Mouse (Mus musculus) hindbrain, embryonic 14.5 days (tissue): ENCODE measurements at regions not wholly inside any gene's neighbourhood (a gene's known extent, or its start where the extent isn't known, plus 50 kb on each side); places are given as distances from the start of the nearest gene placed in this dataset.

Experiments used
- ATAC-seq: fragments of 200-750 bp; cut with Nextera tagmentation; 2 replicates; pipeline ENCODE4 v1.8.0; 2017; ENCODE audit warnings: moderate number of reproducible peaks, mild to moderate bottlenecking, moderate TSS enrichment, moderate library complexity; ENCODE audit not compliant: low FRiP score
- DNase-seq: peaks from one replicate; pipeline ENCODE4 v3.0.0-alpha.2; 2015; ENCODE audit warnings: low spot score
- H3K27ac ChIP-seq: fragments of 300-500 bp; sonication (generic); 2 replicates; pipeline ENCODE4 v1.5.1; 2014; ENCODE audit warnings: mild to moderate bottlenecking, moderate library complexity
- H3K27me3 ChIP-seq: fragments of 300-500 bp; sonication (generic); 2 replicates; pipeline ENCODE4 v1.6.1; 2014; ENCODE audit warnings: mild to moderate bottlenecking, low read length, mixed read lengths; ENCODE audit not compliant: control insufficient read depth, insufficient read depth
- H3K36me3 ChIP-seq: fragments of 300-500 bp; sonication (generic); replicated peaks from 2 replicates; pipeline ENCODE4 v1.6.1; 2014; ENCODE audit not compliant: control insufficient read depth, insufficient read depth
- H3K4me1 ChIP-seq: fragments of 300-500 bp; sonication (generic); replicated peaks from 2 replicates; pipeline ENCODE4 v1.6.1; 2014; ENCODE audit warnings: antibody characterized with exemption, low read length, mixed read lengths; ENCODE audit not compliant: control insufficient read depth, insufficient read depth
- H3K4me2 ChIP-seq: fragments of 300-500 bp; sonication (generic); replicated peaks from 2 replicates; pipeline ENCODE4 v1.6.1; 2014; ENCODE audit warnings: mild to moderate bottlenecking, moderate library complexity
- H3K4me3 ChIP-seq: fragments of 300-500 bp; sonication (generic); replicated peaks from 2 replicates; pipeline ENCODE4 v1.5.1; 2014; ENCODE audit warnings: mild to moderate bottlenecking, low read length
- H3K9ac ChIP-seq: fragments of 300-500 bp; sonication (generic); 2 replicates; pipeline ENCODE4 v1.6.1; 2014
- H3K9me3 ChIP-seq: fragments of 300-500 bp; sonication (generic); 2 replicates; pipeline ENCODE4 v1.6.1; 2016; ENCODE audit warnings: low read length; ENCODE audit not compliant: control insufficient read depth
- WGBS: fragments of 180-500 bp; shearing (Covaris S2); extraction: QIAGEN DNeasy Blood & Tissue Kit; methylation state at CpG from one replicate; pipeline ENCODE4 v1.1.7; 2014; 5-methylcytosine and 5-hydroxymethylcytosine counted together

DNA sequence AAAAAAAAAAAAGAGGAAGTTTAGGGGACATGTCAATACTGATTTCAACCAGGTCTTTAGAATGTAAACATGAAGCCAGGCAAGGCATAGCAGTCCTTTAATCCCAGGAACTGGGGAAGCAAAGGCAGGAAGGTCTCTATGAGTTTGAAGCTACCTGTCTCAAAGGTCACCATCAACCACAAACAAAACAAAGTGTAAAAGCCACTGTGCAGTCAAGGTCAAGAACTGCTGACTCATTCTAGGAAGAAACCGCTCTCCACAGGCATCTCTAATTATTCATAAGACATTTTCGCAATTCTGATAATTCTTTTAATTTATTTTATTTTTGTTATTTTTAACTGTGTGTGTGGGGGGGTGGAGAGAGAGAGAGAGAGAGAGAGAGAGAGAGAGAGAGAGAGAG lies 364.0 kb downstream of the Cntnap4 start:
- 96% methylated on average over 2 of the region's 2 CpGs for WGBS
- no peak overlapping the region for H3K4me2 ChIP-seq
- H3K27ac ChIP-seq = no peak overlapping the region
- no peak for ATAC-seq
- no peak for DNase-seq
- H3K4me3 ChIP-seq = no peak overlapping the region
- H3K4me1 ChIP-seq = no peaks in the 10 kb centered on the region
- no peaks in the 10 kb centered on the region for H3K27me3 ChIP-seq
- no peaks in the 10 kb centered on the region for H3K36me3 ChIP-seq
- H3K9ac ChIP-seq = no peak overlapping the region
- no peaks in the 10 kb centered on the region for H3K9me3 ChIP-seq

DNA sequence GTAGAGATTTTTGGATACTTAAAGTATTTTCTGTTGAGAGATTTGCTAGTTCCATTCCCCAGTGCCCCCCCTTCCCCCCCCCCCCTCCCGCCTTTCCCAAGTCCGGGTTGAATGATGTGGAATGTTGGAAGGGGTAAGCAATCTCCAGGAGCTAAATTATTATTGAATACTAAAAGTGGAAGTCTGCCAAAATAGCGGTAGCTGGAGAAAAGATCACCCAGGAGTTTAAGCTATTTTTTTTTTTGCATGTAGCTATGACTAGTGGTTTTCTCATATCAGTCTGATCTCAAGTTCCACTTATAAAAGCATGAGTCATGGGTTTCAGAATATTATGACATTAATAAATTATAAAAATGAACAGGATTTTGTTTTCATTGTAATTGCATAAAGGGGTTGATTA lies 365.6 kb downstream of the Cntnap4 start:
- Histone ChIP-seq H3K27me3 (no peaks in the 10 kb centered on the region), H3K4me1 (no peaks in the 10 kb centered on the region), H3K4me3 (no peak overlapping the region), H3K36me3 (no peaks in the 10 kb centered on the region), H3K4me2 (no peak overlapping the region), H3K9ac (no peak overlapping the region), H3K9me3 (no peaks in the 10 kb centered on the region), H3K27ac (no peak overlapping the region)
- no peak for DNase-seq
- WGBS = 59% methylated on average over 2 of the region's 3 CpGs
- no peak for ATAC-seq

DNA sequence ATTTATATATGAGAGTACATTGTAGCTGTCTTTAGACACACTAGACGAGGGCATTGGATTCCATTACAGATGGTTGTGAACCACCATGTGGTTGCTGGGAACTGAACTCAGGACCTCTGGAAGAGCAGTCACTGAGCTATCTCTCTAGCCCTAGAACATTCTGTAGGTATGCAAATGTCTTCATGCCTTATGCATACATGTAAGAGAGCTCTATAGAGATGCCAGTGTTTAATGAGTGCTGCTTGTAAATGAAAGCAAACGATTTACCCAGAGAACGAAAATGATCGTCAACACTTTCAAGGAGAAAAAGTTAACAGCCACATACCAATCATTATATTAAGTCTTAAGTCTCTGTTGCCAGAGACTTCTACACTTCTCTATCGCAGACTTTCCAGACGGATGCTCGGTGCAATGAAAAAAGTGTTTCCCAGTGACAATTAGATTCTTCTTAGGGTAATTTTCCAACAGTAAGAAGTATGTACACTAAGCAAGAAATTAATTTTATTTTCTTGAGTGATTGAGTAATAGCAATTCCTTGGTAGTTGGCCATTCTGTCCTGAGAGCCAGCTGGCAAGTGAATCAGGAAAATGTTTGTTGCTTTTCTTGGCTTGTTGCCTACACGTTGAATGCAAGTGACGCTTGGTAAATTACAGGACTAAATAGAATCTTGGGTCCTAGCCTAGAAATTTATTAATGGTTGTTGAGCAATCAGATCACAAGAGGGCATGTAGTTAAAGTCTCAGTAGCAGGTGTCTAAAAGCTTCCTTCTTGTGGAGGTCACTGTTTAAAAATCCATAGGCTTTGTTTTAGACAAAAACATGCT lies 366.3 kb downstream of the Cntnap4 start:
- H3K27me3 ChIP-seq = no peaks in the 10 kb centered on the region
- no peak overlapping the region for H3K9ac ChIP-seq
- no peaks in the 10 kb centered on the region for H3K36me3 ChIP-seq
- H3K27ac ChIP-seq = no peak overlapping the region
- H3K4me3 ChIP-seq = no peak overlapping the region
- ATAC-seq = no peak
- H3K4me2 ChIP-seq = no peak overlapping the region
- H3K9me3 ChIP-seq = no peaks in the 10 kb centered on the region
- H3K4me1 ChIP-seq = no peaks in the 10 kb centered on the region
- 70% methylated on average over 9 of the region's 9 CpGs for WGBS
- peak; percentile 72 for DNase-seq

DNA sequence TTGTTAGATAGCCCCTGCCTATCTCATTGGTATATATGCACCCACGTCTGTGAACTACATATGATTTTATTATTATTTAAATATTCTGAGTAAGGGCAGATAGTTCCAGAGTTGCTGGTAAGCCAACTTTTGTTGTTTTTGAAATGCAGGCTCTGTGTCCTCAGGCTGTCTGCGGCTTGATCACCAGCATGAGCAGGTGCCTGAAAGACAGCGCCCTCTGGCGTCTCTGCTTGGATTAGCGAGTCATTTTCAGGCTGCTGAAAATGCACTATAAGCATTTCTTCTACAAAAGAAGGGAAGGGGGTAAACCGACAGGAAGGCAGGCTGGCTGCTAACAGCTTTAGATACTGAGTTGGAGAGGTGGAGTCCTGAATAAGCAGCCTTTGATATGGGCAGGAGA lies 402.6 kb downstream of the Cntnap4 start:
- Histone ChIP-seq H3K9ac (no peak overlapping the region), H3K4me3 (no peak overlapping the region), H3K4me1 (no peaks in the 10 kb centered on the region), H3K27me3 (no peaks in the 10 kb centered on the region), H3K9me3 (no peaks in the 10 kb centered on the region), H3K36me3 (no peaks in the 10 kb centered on the region), H3K4me2 (no peak overlapping the region), H3K27ac (no peak overlapping the region)
- ATAC-seq = no peak
- WGBS = 6% methylated on average over 6 of the region's 6 CpGs
- DNase-seq = peak; percentile 86

DNA sequence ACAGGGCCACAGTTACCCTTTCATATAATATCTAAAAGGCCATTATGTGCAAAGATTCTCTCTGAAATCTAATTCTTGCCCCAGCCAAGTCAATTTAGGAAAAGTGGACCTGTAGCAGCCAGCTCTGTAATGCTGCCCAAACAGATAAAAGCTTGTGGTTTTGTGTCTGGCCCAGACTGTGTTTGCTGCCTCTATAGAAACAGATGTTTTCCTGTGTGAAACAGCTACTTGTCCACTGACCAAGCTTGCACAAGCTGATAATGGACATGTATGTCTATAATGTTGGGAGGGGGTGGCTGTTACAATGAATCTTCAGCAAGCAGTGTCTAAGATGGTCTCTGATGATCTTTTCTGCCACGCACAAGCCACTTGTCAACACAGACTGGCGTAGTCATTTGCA lies 405.9 kb downstream of the Cntnap4 start:
- Histone ChIP-seq H3K36me3 (no peaks in the 10 kb centered on the region), H3K4me3 (no peak overlapping the region), H3K9me3 (no peaks in the 10 kb centered on the region), H3K4me1 (no peaks in the 10 kb centered on the region), H3K27ac (no peak overlapping the region), H3K27me3 (no peaks in the 10 kb centered on the region), H3K9ac (no peak overlapping the region), H3K4me2 (no peak overlapping the region)
- no peak for DNase-seq
- no peak for ATAC-seq
- WGBS = 72% methylated on average over 2 of the region's 2 CpGs

DNA sequence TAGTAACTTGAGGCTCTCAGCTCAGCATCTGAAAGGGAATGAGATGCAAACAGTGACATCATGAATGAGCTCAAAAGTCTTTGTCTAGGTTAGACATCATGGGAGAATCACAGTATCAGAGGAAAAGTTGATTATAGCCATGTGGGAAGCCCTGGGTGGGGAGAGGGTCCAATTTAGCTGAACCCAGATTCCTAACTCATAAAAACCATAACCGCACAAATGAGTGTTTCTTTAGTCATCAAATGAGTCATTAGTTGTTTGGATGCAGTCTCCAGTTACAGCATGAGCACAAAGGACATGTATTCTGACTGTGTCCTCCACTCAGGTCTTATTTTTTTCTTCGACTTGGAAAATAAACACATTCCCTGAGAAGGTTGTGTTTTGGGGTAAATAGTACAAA lies 406.5 kb downstream of the Cntnap4 start:
- H3K9ac ChIP-seq = no peak overlapping the region
- no peak overlapping the region for H3K4me2 ChIP-seq
- no peaks in the 10 kb centered on the region for H3K36me3 ChIP-seq
- no peak overlapping the region for H3K27ac ChIP-seq
- DNase-seq (no peak), ATAC-seq (no peak)
- no peaks in the 10 kb centered on the region for H3K9me3 ChIP-seq
- WGBS = 96% methylated on average over 2 of the region's 2 CpGs
- H3K4me1 ChIP-seq = no peaks in the 10 kb centered on the region
- no peak overlapping the region for H3K4me3 ChIP-seq
- H3K27me3 ChIP-seq = no peaks in the 10 kb centered on the region

DNA sequence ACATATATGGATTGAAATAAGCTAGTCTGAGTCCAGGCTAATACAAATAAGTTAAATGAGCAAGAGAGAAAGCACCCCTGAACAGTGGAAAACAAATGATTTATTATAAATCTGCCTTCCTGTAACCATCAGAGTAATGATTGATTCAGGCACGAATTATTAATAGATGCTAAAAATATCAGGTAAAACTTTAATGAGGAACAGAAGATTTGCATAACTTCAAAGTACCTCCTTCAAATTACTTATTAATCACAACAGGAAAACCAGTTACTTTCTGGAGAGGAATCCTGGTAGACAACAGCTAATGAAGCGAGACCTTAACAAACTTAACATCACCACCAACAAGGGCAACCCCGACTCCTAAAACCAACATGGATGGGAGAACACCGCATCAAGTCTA lies 423.9 kb downstream of the Cntnap4 start:
- no peak for ATAC-seq
- no peak overlapping the region for H3K4me2 ChIP-seq
- no peak overlapping the region for H3K9ac ChIP-seq
- no peak overlapping the region for H3K27ac ChIP-seq
- H3K36me3 ChIP-seq = no peaks in the 10 kb centered on the region
- 0 out of 2 replicates have a peak, but pooled peaks cover under 1% of the 10 kb centered on the region for H3K9me3 ChIP-seq
- no peaks in the 10 kb centered on the region for H3K4me1 ChIP-seq
- no peak for DNase-seq
- H3K27me3 ChIP-seq = no peaks in the 10 kb centered on the region
- 87% methylated on average over 4 of the region's 4 CpGs for WGBS
- H3K4me3 ChIP-seq = no peak overlapping the region

DNA sequence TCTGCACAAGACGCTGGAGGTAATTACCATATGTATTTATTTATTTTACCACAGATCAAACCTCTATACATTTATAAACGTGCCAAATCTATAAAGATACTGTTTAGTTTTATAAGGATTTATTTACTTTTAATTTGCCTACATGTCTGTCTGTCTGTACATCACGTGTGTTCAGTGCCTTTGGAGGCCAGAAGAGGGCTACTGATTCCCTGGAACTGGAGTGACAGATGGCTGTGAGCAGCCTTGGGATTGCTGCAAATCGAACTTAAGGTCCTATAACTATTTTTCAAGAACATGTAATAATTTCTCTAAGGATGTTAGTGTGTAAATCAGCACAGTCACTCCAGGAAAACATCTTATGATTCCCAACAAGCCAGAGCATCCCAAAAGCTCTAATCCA lies 437.5 kb downstream of the Cntnap4 start:
- H3K4me3 ChIP-seq = no peak overlapping the region
- no peak overlapping the region for H3K4me2 ChIP-seq
- no peaks in the 10 kb centered on the region for H3K36me3 ChIP-seq
- DNase-seq (no peak), ATAC-seq (no peak)
- 71% methylated on average over 4 of the region's 4 CpGs for WGBS
- no peak overlapping the region for H3K27ac ChIP-seq
- H3K27me3 ChIP-seq = no peaks in the 10 kb centered on the region
- H3K9ac ChIP-seq = no peak overlapping the region
- no peaks in the 10 kb centered on the region for H3K9me3 ChIP-seq
- no peaks in the 10 kb centered on the region for H3K4me1 ChIP-seq

DNA sequence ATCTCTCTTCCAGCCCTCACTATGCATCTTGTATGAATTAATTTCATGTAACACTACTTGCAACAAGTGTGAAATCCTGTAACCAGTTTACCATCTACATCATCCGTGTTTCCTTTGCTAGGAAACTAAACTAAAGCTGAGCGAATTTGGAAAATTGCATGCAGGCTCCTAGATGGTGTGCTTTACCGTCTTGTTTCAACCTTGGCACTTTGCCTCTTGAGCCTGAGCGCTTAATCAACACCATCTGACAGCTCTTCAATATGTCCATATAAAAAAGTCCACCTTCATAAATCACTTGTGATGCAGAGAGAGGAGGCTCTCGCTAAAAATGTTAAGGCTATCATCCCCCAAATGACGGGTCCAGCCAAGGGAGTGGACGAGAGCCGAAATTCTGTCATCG lies 459.0 kb downstream of the Cntnap4 start:
- WGBS = 79% methylated on average over 9 of the region's 9 CpGs
- Histone ChIP-seq H3K9ac (no peak overlapping the region), H3K27ac (no peak overlapping the region), H3K4me2 (no peak overlapping the region), H3K27me3 (no peaks in the 10 kb centered on the region), H3K4me1 (no peaks in the 10 kb centered on the region), H3K4me3 (no peak overlapping the region), H3K36me3 (no peaks in the 10 kb centered on the region), H3K9me3 (no peaks in the 10 kb centered on the region)
- ATAC-seq (no peak), DNase-seq (no peak)
